Comparison of ENCODE assay signal across 10 mouse cellular contexts in genomic region chr6:84318774-84319173, GRCm38 (mm10).
A peak's percentile ranks its signal among the peaks of the same experiment; 100 is the strongest.
DNase-seq lines count a peak whose midpoint lies in the region; TF ChIP-seq lines count a peak whose summit lies in the region.
"Had no signal": no experiment of that assay in that cellular context is flagged by ENCODE, and none has a peak within 500 bp of the region (broad histone marks: within the 10 kb centered on the region; RNA-seq: fewer than 3 reads in every experiment).

No protein-coding gene starts in this region.

- H3K36me3 ChIP-seq in heart, adult 2 months (ENCODE audit: control insufficient read depth, insufficient read depth, low read length) = no peaks in the 10 kb centered on the region

- TF ChIP-seq CTCF in heart, adult 2 months (IDR thresholded peaks at IDR 0.05) = no peak
- no peak for TF ChIP-seq CTCF in left cerebral cortex, adult 2 months (IDR thresholded peaks at IDR 0.05)

- no peak overlapping the region for H3K27ac ChIP-seq in heart, adult 2 months
- H3K27ac ChIP-seq in left cerebral cortex, adult 2 months = no peak overlapping the region

- peak in 1 of 2 experiments; percentile 24 for DNase-seq in heart, adult 2 months
- DNase-seq in heart, postnatal 25 days (ENCODE audit: low spot score) = no peak
- peak; percentile 75 for DNase-seq in cerebellum, adult 11 months
- peak; percentile 20 to 32 for DNase-seq in frontal cortex, postnatal 25 days (ENCODE audit: low spot score in 2 of 2)
- peak; percentile 21 to 42 for DNase-seq in left cerebral cortex, adult 2 months (ENCODE audit: extremely low spot score in 1 of 2, low spot score in 2 of 2)
- peak; percentile 10 to 34 for DNase-seq in right cerebral cortex, postnatal 36 days (ENCODE audit: low spot score in 2 of 2)
- DNase-seq in thymus, postnatal 25 days = no peak
- DNase-seq in kidney, adult 9 months = no peak

- WGBS in heart, adult 2 months = 11% methylated on average over 4 of the region's 4 CpGs

- no peak overlapping the region for H3K9ac ChIP-seq in heart, adult 2 months (ENCODE audit: low read depth, low read length)

- 0 out of 2 replicates have a peak, but pooled peaks have one; percentile 36 for TF ChIP-seq EP300 in heart, adult 2 months (IDR thresholded peaks at IDR 0.05; ENCODE audit: insufficient read depth, low read depth, low read length)

- H3K4me3 ChIP-seq in heart, adult 2 months = no peak overlapping the region
- H3K4me3 ChIP-seq in left cerebral cortex, adult 2 months = no peak overlapping the region
- H3K4me3 ChIP-seq: erythroblast, embryonic 14.5 days; megakaryocyte, embryonic 14.5 days had no signal

- no peak for TF ChIP-seq POLR2A in heart, adult 2 months (IDR thresholded peaks at IDR 0.05; ENCODE audit: insufficient read depth, low read depth, low read length)

- no peaks in the 10 kb centered on the region for H3K79me2 ChIP-seq in heart, adult 2 months (replicated peaks; ENCODE audit: control insufficient read depth, insufficient read depth, low read length)

- H3K4me1 ChIP-seq in heart, adult 2 months (ENCODE audit: control insufficient read depth, insufficient read depth, low read length) = peaks cover 1% of the 10 kb centered on the region; the same call in 1 of the 2 replicates

- no peaks in the 10 kb centered on the region for H3K27me3 ChIP-seq in heart, adult 2 months (ENCODE audit: control insufficient read depth, insufficient read depth, low read length)

- intact Hi-C loops in heart, adult 2 months (cut with DNase I) = loop anchor here (5.0 kb wide), 1 partner anchor 46 kb away; no protein-coding TSS in a partner anchor
- intact Hi-C loops in heart, postnatal 25 days (cut with DNase I) = loop anchor here (5.0 to 10.0 kb wide), 3 partner anchors 56 to 221 kb away; no protein-coding TSS in a partner anchor
- intact Hi-C loops in left cerebral cortex, adult 2 months (cut with DNase I) = no loop called here

Comparison
In these comparisons a context has a peak if more than half of its experiments do, and no peak if none do; other contexts are left out.
1. DNase-seq: peak in cerebellum, adult 11 months (single experiment), frontal cortex, postnatal 25 days (2 of 2), left cerebral cortex, adult 2 months (2 of 2) and right cerebral cortex, postnatal 36 days (2 of 2); none in heart, postnatal 25 days (single experiment), thymus, postnatal 25 days (single experiment) and kidney, adult 9 months (single experiment).